Mouse (Mus musculus): ENCODE measurements around the gene Slc17a4.

GRCm38 (mm10) chr13:23893269-23893593 is 21.6 kb downstream of the Slc17a4 start:
- TF ChIP-seq CTCF (IDR thresholded peaks at IDR 0.05; ENCODE audit: extremely low read depth, insufficient read length, insufficient replicate concordance, low read depth, low read length) (no peak), POLR2A (IDR thresholded peaks at IDR 0.05; ENCODE audit: low read depth, low read length) (no peak)

Data from small intestine, adult 2 months (tissue).